Mouse (Mus musculus): ENCODE data around the gene Eif6. TPM values are rescaled to one million over a fixed set of nuclear protein-coding genes. Genes with fewer than 3 reads are reported as not detected.

Eif6 gene
- polyA plus RNA-seq, 1 experiment: 112 TPM

- WGBS: 78% methylated on average over 3 of the region's 3 CpGs
- DNase-seq: no peak
- Histone ChIP-seq H3K4me1 (ENCODE audit: control insufficient read depth, insufficient read depth, low read length) (peaks cover 4% of the 10 kb centered on the region), H3K4me3 (replicated peaks; ENCODE audit: extremely low read depth, low read depth, low read length) (no peak overlapping the region)
- TF ChIP-seq CTCF (IDR thresholded peaks at IDR 0.05; ENCODE audit: insufficient read depth, low read length): no peak
- TF ChIP-seq POLR2A (IDR thresholded peaks at IDR 0.05; ENCODE audit: borderline replicate concordance, extremely low read depth, low read depth, low read length): no peak
These were observed 47.2 kb downstream of the Eif6 start for GRCm38 (mm10) chr2:155779506-155779905.

GRCm38 (mm10) chr2:155779066-155779465 is 47.7 kb downstream of the Eif6 start:
- WGBS: 26% methylated on average over 7 of the region's 7 CpGs
- H3K4me3 ChIP-seq (replicated peaks; ENCODE audit: extremely low read depth, low read depth, low read length): no peak overlapping the region
- no peak for DNase-seq
- H3K4me1 ChIP-seq (ENCODE audit: control insufficient read depth, insufficient read depth, low read length): peaks cover 4% of the 10 kb centered on the region
- TF ChIP-seq CTCF (IDR thresholded peaks at IDR 0.05; ENCODE audit: insufficient read depth, low read length) (no peak), POLR2A (IDR thresholded peaks at IDR 0.05; ENCODE audit: borderline replicate concordance, extremely low read depth, low read depth, low read length) (no peak)

GRCm38 (mm10) chr2:155778004-155778403 is 48.7 kb downstream of the Eif6 start:
- no peak for TF ChIP-seq POLR2A (IDR thresholded peaks at IDR 0.05; ENCODE audit: borderline replicate concordance, extremely low read depth, low read depth, low read length)
- no peak for TF ChIP-seq CTCF (IDR thresholded peaks at IDR 0.05; ENCODE audit: insufficient read depth, low read length)
- Histone ChIP-seq H3K4me3 (replicated peaks; ENCODE audit: extremely low read depth, low read depth, low read length) (no peak overlapping the region), H3K4me1 (ENCODE audit: control insufficient read depth, insufficient read depth, low read length) (peaks cover 4% of the 10 kb centered on the region)
- WGBS: 62% methylated on average over 6 of the region's 6 CpGs
- no peak for DNase-seq

GRCm38 (mm10) chr2:155777688-155777985 is 49.1 kb downstream of the Eif6 start:
- Histone ChIP-seq H3K4me3 (replicated peaks; ENCODE audit: extremely low read depth, low read depth, low read length) (no peak overlapping the region), H3K4me1 (ENCODE audit: control insufficient read depth, insufficient read depth, low read length) (peaks cover 4% of the 10 kb centered on the region)
- TF ChIP-seq POLR2A (IDR thresholded peaks at IDR 0.05; ENCODE audit: borderline replicate concordance, extremely low read depth, low read depth, low read length) (no peak), CTCF (IDR thresholded peaks at IDR 0.05; ENCODE audit: insufficient read depth, low read length) (no peak)
- no peak for DNase-seq
- 71% methylated on average over 4 of the region's 4 CpGs for WGBS

GRCm38 (mm10) chr2:155776824-155777687 is 49.7 kb downstream of the Eif6 start:
- no peak for TF ChIP-seq POLR2A (IDR thresholded peaks at IDR 0.05; ENCODE audit: borderline replicate concordance, extremely low read depth, low read depth, low read length)
- TF ChIP-seq CTCF (IDR thresholded peaks at IDR 0.05; ENCODE audit: insufficient read depth, low read length): no peak
- H3K4me1 ChIP-seq (ENCODE audit: control insufficient read depth, insufficient read depth, low read length): peaks cover 4% of the 10 kb centered on the region
- WGBS: 53% methylated on average over 10 of the region's 10 CpGs
- DNase-seq: no peak
- H3K4me3 ChIP-seq (replicated peaks; ENCODE audit: extremely low read depth, low read depth, low read length): no peak overlapping the region

GRCm38 (mm10) chr2:155775685-155776263 is 51.0 kb downstream of the Eif6 start:
- WGBS: 2% methylated on average over 44 of the region's 44 CpGs
- Histone ChIP-seq H3K4me3 (replicated peaks; ENCODE audit: extremely low read depth, low read depth, low read length) (peak overlapping the region; percentile 21), H3K4me1 (ENCODE audit: control insufficient read depth, insufficient read depth, low read length) (peaks cover 4% of the 10 kb centered on the region)
- TF ChIP-seq POLR2A (IDR thresholded peaks at IDR 0.05; ENCODE audit: borderline replicate concordance, extremely low read depth, low read depth, low read length): no peak
- TF ChIP-seq CTCF (IDR thresholded peaks at IDR 0.05; ENCODE audit: insufficient read depth, low read length): no peak
- DNase-seq: peak; percentile 50

- no peak for TF ChIP-seq POLR2A (IDR thresholded peaks at IDR 0.05; ENCODE audit: borderline replicate concordance, extremely low read depth, low read depth, low read length)
- WGBS: 23% methylated on average over 97 of the region's 100 CpGs
- no peak for DNase-seq
- H3K4me1 ChIP-seq (ENCODE audit: control insufficient read depth, insufficient read depth, low read length): peaks cover 4% of the 10 kb centered on the region
- peak within 1 kb of the TSS; percentile 21 for H3K4me3 ChIP-seq (replicated peaks; ENCODE audit: extremely low read depth, low read depth, low read length)
These were observed 51.6 kb downstream of the Eif6 start, which contains the start of gene Mmp24 for GRCm38 (mm10) chr2:155774927-155775684. Gene Mmp24 (plus strand): TSS chr2:155775342.

- DNase-seq: no peak
- 51% methylated on average over 11 of the region's 11 CpGs for WGBS
- no peak overlapping the region for H3K4me3 ChIP-seq (replicated peaks; ENCODE audit: extremely low read depth, low read depth, low read length)
- TF ChIP-seq POLR2A (IDR thresholded peaks at IDR 0.05; ENCODE audit: borderline replicate concordance, extremely low read depth, low read depth, low read length) (no peak), CTCF (IDR thresholded peaks at IDR 0.05; ENCODE audit: insufficient read depth, low read length) (no peak)
- peaks cover 4% of the 10 kb centered on the region for H3K4me1 ChIP-seq (ENCODE audit: control insufficient read depth, insufficient read depth, low read length)
These were observed 52.3 kb downstream of the Eif6 start for GRCm38 (mm10) chr2:155774261-155774926.

GRCm38 (mm10) chr2:155773664-155774063 is 53.1 kb downstream of the Eif6 start:
- no peak for DNase-seq
- TF ChIP-seq CTCF (IDR thresholded peaks at IDR 0.05; ENCODE audit: insufficient read depth, low read length): no peak
- no peak for TF ChIP-seq POLR2A (IDR thresholded peaks at IDR 0.05; ENCODE audit: borderline replicate concordance, extremely low read depth, low read depth, low read length)
- WGBS: 63% methylated on average over 4 of the region's 4 CpGs

More at GRCm38 (mm10) chr2:155773664-155774063, 53.1 kb downstream of the Eif6 start:
- Histone ChIP-seq H3K4me3 (replicated peaks; ENCODE audit: extremely low read depth, low read depth, low read length) (no peak overlapping the region), H3K4me1 (ENCODE audit: control insufficient read depth, insufficient read depth, low read length) (peaks cover 4% of the 10 kb centered on the region)

Other genes with a start within 250 kb of the Eif6 start
- gene Gss, start 234.1 kb downstream of the Eif6 start, polyA plus RNA-seq (2012; rRNA removed): 32.7 and 35.4 TPM in 2 replicates
- gene Myh7b, start 215.7 kb downstream of the Eif6 start, polyA plus RNA-seq (2012; rRNA removed): 0.07 TPM in 1 of 2 replicates, not detected in the other
- gene Trpc4ap, start 134.5 kb downstream of the Eif6 start, polyA plus RNA-seq (2012; rRNA removed): 140 and 145 TPM in 2 replicates
- 50.3 and 61.0 TPM in 2 replicates for gene Edem2, start 97.5 kb downstream of the Eif6 start, polyA plus RNA-seq (2012; rRNA removed)
- gene Gm17581, start 91.1 kb downstream of the Eif6 start, polyA plus RNA-seq (2012; rRNA removed): not detected in 2 replicates
- 3.2 and 4.5 TPM in 2 replicates for gene Procr, start 75.8 kb downstream of the Eif6 start, polyA plus RNA-seq (2012; rRNA removed)
- gene Mmp24, start 51.6 kb downstream of the Eif6 start, polyA plus RNA-seq (2012; rRNA removed): 0.03 and 0.06 TPM in 2 replicates
- gene BC029722, start 7.5 kb downstream of the Eif6 start, polyA plus RNA-seq (2012; rRNA removed): 57.4 and 65.1 TPM in 2 replicates
- gene Fam83c, start 7.9 kb upstream of the Eif6 start, polyA plus RNA-seq (2012; rRNA removed): 0.03 and 2.1 TPM in 2 replicates
- 13.5 and 24.0 TPM in 2 replicates for gene Uqcc1, start 103.4 kb upstream of the Eif6 start, polyA plus RNA-seq (2012; rRNA removed)
- not detected in 2 replicates for gene Gm15557, start 113.8 kb upstream of the Eif6 start, polyA plus RNA-seq (2012; rRNA removed)
- 0.37 and 0.59 TPM in 2 replicates for gene Gdf5, start 118.4 kb upstream of the Eif6 start, polyA plus RNA-seq (2012; rRNA removed)
- 7.1 and 9.1 TPM in 2 replicates for gene Cep250, start 129.5 kb upstream of the Eif6 start, polyA plus RNA-seq (2012; rRNA removed)
- 1.0 and 1.8 TPM in 2 replicates for gene 6430550D23Rik, start 181.1 kb upstream of the Eif6 start, polyA plus RNA-seq (2012; rRNA removed)
- gene Ergic3, start 181.1 kb upstream of the Eif6 start, polyA plus RNA-seq (2012; rRNA removed): 227 and 260 TPM in 2 replicates
- gene Fer1l4, start 226.0 kb upstream of the Eif6 start, polyA plus RNA-seq (2012; rRNA removed): 0.63 and 0.98 TPM in 2 replicates
- gene Spag4, start 238.2 kb upstream of the Eif6 start, polyA plus RNA-seq (2012; rRNA removed): 1.1 and 1.8 TPM in 2 replicates

All from lung, adult 2 months (tissue).